Mouse (Mus musculus) liver, adult 10 weeks (tissue): ENCODE data around the gene Cd40. TPM values are rescaled to one million over a fixed set of nuclear protein-coding genes. Genes with fewer than 3 reads are reported as not detected.

ENCODE experiments used
- polyA plus RNA-seq: library from polyadenylated mRNA; stranded (reverse); fragments of 350-450 nt; fragmentation: Illumina TruSeq; extraction: RNeasy Lipid Tissue Mini Kit (QIAGEN cat#74804); gene quantifications from one replicate; pipeline ENCODE4 v1.2.3, GENCODE M21; 2014; ENCODE audit warnings: low read depth, low replicate concordance

The Cd40 gene
- polyA plus RNA-seq: not detected

DNA sequence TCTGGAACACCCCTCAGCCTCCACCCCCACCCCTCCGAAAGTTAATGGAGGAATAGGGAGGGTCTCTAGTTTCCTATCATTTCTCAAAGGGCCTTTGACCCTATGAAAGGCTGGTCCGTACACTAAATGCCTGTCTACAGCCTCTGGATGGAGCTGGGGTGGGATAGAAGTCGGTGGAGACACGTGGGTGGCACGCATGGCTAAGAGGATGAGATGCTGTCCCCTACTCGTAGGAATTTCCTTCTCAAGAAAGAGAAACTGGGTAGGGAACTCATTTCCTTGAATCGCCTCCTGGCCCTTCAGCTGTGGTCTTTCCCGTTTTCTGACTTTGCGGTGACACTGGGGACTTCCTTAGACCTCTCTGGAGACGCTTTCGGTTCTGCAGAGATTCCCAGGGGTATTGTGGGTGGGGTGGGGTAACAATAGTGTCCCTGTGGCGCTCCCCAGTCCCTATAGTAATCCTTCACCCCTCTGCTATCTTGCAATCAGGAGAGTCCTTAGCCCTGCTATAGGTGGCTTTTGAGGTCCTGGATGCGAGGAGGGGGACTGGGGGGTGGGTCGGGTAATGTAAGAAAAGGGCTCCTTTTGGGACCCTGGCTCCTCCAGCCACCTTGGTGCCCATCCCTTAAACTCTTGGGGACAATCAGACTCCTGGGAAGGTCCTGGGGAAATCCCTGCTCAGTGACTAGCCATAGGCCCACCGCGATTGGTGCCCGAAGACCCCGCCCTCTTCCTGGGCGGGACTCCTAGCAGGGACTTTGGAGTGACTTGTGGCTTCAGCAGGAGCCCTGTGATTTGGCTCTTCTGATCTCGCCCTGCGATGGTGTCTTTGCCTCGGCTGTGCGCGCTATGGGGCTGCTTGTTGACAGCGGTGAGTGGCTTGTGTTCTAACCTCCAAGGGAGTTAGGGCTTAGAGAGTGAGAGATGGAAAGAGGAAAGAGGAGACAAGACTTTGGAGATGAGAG, at the start of gene Cd40:
Cd40 (plus strand) TSS at position 740 of the 965 bp plus-strand sequence.

DNA sequence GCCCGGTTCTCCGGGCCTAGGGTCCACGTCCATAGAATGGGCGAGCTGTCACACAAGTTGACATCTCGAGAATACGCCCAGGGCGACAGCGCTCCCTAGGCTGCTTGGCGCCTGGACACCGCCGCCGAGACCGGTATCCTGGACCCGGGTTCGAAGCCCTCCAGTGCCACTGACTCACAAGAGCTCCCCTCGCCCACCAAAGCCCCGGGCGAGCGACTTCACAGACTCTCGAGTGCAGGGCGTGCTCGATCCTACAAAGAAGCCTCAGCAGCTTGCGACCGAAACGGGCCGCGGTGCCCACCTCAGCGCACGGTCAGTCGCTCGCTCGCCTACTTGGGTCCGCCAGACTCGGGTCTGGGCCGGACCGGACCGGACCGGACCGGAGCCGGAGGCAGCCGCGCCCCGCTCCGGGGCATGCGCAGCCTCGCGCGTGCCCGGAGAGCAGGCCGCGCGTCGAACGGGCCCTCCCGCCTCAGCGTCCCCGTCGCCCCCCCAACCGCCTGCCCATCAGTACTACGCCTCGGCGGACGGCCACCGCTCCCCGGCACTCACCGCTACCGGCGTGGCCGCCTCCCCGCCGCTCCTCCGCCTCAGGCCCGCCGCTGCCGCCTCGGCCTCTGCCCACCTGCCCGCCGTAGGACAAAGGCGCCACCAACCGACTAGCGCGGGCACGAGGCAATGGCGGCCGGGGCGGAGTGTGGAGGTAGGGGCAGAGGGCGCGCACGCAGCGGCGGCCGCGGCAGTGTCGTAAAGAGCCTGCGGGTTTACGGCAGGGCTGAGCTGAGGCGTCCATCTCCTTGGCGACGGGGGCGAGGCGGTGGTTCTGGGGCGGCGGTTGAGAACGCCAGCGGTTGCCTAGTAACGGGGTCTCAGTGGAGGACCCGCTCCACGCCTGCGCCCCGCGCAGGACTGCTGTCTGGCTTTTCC, 21.0 kb upstream of the Cd40 start, which contains the start of gene Ncoa5:
Ncoa5 (minus strand) TSS at position 737 of the 927 bp plus-strand sequence.

GRCm38 (mm10) chr2:165090650-165091049, 35.2 kb downstream of the Cd40 start, which contains the start of gene 1700025C18Rik:
1700025C18Rik (minus strand) TSS chr2:165090750.

Other genes with a start within 250 kb of the Cd40 start
- gene Zswim1, start 232.9 kb upstream of the Cd40 start, polyA plus RNA-seq: 0.95 TPM
- not detected for gene Spata25, start 227.1 kb upstream of the Cd40 start, polyA plus RNA-seq
- gene Ctsa, start 222.8 kb upstream of the Cd40 start, polyA plus RNA-seq: 46.3 TPM
- gene Neurl2, start 222.2 kb upstream of the Cd40 start, polyA plus RNA-seq: not detected
- gene Pltp, start 197.9 kb upstream of the Cd40 start, polyA plus RNA-seq: 3.6 TPM
- 3.5 TPM for gene Pcif1, start 176.3 kb upstream of the Cd40 start, polyA plus RNA-seq
- 0.40 TPM for gene Zfp335, start 143.9 kb upstream of the Cd40 start, polyA plus RNA-seq
- not detected for gene Mmp9, start 114.8 kb upstream of the Cd40 start, polyA plus RNA-seq
- 1.8 TPM for gene Slc12a5, start 94.8 kb upstream of the Cd40 start, polyA plus RNA-seq
- gene Ncoa5, start 20.8 kb upstream of the Cd40 start, polyA plus RNA-seq: 5.0 TPM
- not detected for gene 1700025C18Rik, start 35.1 kb downstream of the Cd40 start, polyA plus RNA-seq
- not detected for gene Cdh22, start 179.2 kb downstream of the Cd40 start, polyA plus RNA-seq
- 6.1 TPM for gene Slc35c2, start 232.2 kb downstream of the Cd40 start, polyA plus RNA-seq